Mouse (Mus musculus): ENCODE measurements at regions not wholly inside any gene's neighbourhood (a gene's known extent, or its start where the extent isn't known, plus 50 kb on each side); places are given as distances from the start of the nearest gene placed in this dataset.

DNA sequence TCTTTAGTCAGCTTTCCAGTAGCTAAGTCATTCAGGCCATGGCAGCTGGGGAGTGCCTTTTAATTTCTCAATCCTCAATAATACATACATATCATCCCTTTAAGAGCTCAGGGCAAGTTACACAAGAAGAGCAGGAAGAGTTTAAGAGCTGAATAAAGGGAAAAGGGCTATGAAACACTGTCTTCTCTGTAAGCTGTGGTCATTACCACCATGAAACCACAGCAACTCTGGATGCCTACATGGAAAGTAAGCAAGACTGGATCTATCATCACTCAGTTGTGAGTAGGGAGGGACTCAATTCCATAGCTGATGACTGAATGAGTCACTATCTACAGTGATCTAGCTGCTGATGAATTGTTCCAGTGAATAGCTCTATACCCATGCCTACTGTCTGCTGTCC, 349.9 kb downstream of the Nr2f2 start:
- TF ChIP-seq CTCF (IDR thresholded peaks at IDR 0.05; ENCODE audit: insufficient read depth, low read depth, low read length) = no peak
- no peak for TF ChIP-seq POLR2A (IDR thresholded peaks at IDR 0.05; ENCODE audit: insufficient read depth, low read depth, low read length)
